Mouse (Mus musculus) central nervous system, embryonic 18 days (tissue): ENCODE data around the gene Tln2. TPM values are rescaled to one million over a fixed set of nuclear protein-coding genes. Genes with fewer than 3 reads are reported as not detected.

Experiments
- polyA plus RNA-seq: library from polyadenylated mRNA; depleted of rRNA; stranded (reverse); fragments of >200 nt; gene quantifications from 2 replicates; pipeline ENCODE4 v1.2.3, GENCODE M21; 2012; rRNA removed

Tln2 gene
- 16.7 and 18.3 TPM in 2 replicates for polyA plus RNA-seq

GRCm38 (mm10) chr9:67559603-67560002 lies at the start of gene Tln2:
Tln2 (minus strand) TSS chr9:67559703.

Other genes with a start within 250 kb of the Tln2 start
- 0.70 and 0.80 TPM in 2 replicates for gene C2cd4b, start 199.7 kb upstream of the Tln2 start, polyA plus RNA-seq